Mouse (Mus musculus) T-helper 17 cell (primary cell): ENCODE results near the gene Klf5.

Source experiments
- in situ Hi-C, 2 experiments: fragments of 300-600 bp; cut with MboI, MseI; formaldehyde crosslinking; loops; 1 replicate in 1 of 2; 2 replicates in 1 of 2; pipeline ENCODE4 v1.15.1; 2025; ENCODE audit warnings: high pct_unique_total_duplicates in 2 of 2

Klf5 gene

DNA sequence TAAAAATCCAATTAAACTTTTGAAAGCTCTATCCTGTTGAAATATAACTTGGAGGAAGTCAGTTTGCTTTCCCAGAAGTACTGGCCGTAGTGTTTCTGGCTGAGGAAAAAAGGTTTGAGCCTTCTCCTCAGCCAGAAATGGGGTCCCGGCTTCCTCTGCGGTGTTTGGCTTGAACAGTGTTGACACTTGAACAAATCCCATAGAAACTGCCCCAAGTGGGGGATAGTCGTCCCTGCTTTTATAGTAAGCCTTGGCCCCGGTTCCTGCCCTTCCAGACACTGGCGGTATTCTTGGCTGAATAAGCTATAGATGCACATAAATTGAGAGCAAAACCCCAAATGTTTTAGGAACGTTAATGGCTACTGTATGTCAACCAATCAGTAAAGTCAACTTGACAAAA is 11.9 kb downstream of the Klf5 start:
- in situ Hi-C loops = no loop called here

DNA sequence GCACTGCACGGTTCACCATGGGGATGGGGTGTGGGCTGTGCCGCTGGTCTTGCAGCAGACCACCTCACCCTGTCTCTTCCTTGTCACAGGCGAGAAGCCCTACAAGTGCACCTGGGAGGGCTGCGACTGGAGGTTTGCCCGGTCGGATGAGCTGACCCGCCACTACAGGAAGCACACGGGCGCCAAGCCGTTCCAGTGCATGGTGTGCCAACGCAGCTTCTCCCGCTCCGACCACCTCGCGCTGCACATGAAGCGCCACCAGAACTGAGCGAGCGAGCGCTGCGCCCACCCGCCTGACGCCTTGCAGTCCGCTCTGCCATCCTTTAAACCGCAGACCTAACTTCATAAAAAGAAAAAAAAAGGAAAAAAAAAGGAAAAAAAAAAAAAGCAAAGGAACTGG is 14.6 kb downstream of the Klf5 start:
- in situ Hi-C loops = no loop called here

DNA sequence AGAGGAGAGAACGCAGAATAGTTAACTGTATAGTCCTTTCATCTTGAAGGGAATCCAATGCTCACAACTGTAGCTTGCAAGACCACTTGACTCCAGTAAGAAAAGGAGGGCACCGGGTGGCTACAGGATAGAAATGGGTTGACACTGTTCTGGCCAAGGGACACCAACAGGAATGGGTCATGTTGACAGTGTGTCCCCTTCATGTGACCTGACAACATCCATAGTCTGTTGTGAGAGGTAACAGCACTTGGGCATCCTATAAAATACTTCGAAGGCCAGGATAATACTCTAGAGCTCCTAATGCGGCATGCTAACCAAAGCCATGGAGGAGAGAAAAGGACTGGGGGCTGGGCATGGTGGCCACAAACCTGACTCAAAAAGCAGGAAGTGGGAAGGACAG is 17.8 kb downstream of the Klf5 start:
- in situ Hi-C loops = no loop called here

DNA sequence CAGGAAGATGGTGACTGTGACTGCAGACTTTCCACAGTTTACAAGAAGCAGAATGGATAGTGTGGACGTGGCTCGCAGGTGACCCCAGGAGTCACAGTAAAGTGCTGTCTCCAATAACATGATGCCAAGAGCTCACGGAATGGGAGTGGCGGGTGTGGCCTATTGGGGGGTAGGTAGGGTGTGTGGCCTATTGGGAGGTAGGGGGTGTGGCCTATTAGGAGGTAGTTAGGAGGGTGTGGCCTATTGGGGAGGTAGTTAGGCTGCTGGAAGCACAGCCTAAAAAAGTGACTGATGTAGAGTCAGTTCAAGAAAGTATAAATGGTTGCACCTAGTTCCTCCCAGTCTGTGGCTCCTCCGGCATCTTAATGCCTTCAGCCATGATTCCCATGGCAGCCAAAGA is 22.2 kb downstream of the Klf5 start:
- in situ Hi-C loops = no loop called here

DNA sequence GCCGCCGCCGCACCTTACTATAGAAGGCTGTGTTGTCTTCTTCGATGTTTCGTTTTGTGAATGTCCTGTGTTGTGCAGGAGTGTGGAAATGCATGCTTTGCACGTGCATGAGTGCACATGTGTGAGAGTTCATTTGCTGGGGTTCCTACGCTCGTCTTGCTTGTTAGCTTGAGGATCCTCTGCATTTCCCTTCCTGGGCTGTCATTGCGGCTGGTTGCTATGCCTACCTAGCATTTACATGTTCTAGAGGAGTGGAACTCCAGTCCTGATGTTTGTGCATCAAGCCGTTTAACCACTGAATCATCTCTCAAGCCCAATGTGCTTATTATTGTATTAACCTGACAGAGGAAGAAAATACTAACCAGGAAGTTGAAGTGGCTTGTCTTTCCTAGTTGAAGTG is 24.9 kb downstream of the Klf5 start:
- in situ Hi-C loops = no loop called here

DNA sequence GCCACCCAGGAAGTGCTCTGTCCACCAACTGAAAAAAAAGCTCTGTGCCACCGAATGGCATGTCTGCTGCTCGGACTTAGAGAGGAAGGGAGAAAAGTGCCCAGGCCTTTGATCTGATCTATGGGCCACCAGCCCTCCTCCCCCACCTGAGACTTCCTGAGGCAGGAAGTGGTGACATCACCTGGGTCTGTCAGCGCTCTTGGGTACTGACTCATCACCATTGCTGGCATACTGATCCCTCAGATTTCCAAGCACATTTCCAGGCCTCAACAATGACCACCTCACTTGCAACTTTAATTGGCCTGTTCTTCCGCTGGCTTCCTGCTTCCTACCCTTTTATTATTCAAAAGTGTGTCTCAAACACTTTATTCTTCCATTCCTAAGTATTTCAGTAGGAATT is 26.0 kb downstream of the Klf5 start:
- in situ Hi-C loops = no loop called here

DNA sequence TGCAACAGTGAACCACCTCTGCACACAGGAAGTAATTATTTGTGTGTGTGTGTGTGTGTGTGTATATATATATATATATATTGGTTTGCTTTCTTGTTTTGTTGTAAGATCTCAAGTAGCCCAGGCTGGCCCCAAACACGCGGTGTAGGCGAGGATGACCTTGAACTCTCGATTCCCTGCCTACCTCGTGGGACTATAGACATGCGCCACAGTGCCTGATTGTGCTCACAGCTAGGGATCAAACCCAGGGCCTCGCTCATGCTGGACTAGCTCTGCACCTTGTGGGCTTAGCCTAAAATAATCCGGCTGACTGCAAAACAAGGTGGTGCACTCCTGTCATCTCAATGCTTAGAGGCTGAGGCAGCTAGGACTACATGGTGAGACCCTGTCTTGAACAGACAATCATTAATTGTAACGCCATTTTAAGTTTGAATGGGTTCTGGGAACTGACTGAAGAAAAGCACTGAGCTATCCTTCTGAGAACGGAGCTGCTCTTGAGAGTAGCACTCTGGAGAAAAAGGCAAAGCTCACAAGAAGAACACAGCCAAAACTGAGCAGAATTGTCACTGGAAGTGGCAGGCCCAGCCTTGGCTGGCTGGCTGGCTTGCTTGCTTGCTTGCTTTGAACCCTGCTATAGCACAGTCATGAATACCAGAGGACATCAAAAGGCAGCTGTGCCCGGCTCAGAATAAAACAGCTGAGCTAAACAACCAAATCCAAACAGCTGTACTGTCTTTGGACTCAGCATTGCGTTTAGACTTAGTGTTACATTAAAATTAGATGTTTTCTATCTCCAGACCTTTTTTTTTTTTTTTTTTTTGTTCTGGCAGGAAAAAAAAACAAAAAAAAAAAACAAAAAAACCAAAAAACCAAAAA is 27.3 kb downstream of the Klf5 start:
- in situ Hi-C loops = loop anchor here in 1 of 2 experiments (25.0 kb wide), 1 partner anchor 1111 kb away; no protein-coding TSS in a partner anchor

DNA sequence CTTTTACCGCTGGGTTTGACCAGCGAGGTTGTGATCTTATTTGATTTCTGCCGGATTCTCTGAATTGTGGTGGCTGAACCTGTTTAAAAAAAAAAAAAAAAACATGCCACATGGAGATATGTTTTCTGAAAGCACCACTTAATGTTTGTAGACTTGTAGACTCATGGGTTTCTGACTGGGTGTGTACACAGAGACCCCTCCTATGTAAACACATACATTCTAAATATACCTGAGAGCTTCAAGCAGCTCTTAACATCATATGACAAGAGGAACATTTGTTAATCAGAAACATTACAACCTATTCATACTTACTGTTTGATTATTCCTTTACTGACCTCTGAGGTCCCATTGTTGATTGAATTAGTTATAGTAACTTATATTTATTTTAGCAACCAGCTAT is 38.1 kb downstream of the Klf5 start:
- in situ Hi-C loops = loop anchor here in 1 of 2 experiments (25.0 kb wide), 1 partner anchor 1101 kb away; no protein-coding TSS in a partner anchor

DNA sequence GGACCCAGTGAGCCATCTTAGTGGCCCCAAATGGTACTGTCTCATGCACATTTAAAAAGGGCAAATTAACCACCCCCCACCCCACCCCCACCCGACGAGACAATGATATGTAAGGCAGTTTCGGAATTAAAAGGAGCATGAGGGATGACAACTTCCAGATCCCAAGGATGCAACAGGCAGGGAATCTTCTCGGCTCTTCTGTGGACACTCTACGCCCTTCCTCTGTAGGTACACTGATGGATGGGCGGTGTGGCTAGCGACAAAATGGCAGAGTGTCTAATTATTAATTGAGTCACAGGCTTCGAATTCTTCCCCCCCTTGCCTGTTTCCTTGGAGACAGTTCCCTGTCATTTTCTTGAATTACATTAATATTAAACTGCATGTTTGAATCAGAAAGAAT is 40.5 kb downstream of the Klf5 start:
- in situ Hi-C loops = loop anchor here in 1 of 2 experiments (25.0 kb wide), 1 partner anchor 1098 kb away; no protein-coding TSS in a partner anchor

DNA sequence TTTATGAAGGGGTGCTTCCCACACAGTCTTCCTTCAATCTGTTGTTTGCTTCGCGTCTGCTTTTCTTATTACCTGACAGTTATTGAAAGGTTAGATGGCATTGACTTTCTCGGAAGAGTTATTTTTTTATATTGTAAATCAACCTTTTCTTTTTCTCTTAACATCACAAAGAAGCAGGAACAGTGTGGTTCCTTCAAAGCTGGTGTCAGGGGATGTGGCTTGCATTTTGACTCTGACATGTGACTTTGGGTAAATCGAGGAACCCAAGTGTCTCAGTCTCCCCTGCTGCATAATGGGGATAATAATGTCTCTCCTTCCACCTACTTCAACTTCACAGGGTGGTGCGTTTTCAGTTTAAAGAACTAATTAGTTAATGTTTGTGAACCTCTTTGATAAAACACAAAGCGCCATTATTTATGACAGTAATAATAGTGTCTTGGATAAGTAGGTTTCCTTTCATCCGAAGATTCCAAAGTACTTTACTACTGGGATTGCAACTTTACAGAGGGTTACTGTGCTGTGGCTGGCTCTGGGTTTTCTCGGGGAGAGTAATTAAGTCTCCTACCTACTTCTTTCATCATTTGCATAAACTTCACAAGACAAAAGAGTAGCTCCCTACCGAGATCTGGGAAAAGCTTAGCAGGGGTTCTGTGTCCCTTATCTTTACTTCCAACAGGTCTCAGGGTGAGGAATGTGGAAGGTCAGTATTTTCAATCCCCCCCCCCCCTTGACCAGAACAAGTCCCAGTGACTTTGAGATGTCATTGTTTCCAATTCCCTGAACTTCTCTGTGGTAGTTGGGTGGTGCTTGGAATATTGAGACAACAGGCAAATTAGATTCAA is 41.4 kb downstream of the Klf5 start:
- in situ Hi-C loops = loop anchor here in 1 of 2 experiments (25.0 kb wide), 1 partner anchor 1097 kb away; no protein-coding TSS in a partner anchor

DNA sequence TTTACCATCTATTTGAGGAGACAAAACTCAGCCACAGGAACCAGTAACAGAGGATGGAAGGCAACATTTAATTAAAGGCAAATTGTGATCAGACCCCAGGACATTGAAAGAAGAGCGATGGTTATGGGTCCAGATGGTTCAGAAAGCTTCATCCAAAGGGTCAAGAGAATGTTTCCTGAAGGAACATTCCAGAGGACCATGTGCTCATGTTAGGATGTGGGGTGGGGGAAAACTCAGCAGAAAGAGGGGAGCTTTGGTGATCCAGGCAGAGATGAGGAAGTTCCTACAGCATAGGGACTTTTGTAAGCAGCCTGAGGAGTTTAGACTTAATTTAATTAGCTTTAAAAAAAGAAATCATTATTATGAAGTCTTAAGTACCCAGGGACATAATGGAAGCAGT is 42.2 kb downstream of the Klf5 start:
- in situ Hi-C loops = loop anchor here in 1 of 2 experiments (25.0 kb wide), 1 partner anchor 1097 kb away; no protein-coding TSS in a partner anchor

DNA sequence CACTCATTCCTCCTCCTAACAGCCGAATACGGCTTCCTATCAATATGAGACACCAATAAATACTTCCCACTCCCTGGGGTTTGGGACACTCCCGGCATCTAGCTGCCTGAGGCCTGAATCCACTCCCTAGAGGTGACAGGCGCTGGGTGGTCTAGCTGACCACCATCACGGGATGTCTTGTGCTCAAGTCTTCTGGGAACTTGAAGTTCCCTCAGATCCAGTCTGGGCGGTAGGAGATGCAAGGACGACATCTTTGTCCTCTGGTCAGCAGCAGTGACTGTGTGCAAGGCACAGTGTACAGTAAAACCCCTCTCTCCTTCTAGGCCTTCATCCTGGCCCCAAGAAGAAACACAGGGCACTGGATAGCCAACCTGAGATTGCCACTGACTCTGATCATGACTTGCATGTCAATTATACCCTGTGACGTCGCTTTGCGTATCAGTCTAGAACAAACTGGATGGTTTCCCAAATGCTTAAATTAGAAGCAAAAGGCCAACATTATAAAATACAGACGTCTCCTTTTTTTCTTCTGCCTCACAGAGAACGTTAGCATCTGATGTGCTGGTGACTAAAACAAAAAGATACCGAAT is 49.8 kb downstream of the Klf5 start:
- in situ Hi-C loops = loop anchor here in 1 of 2 experiments (25.0 kb wide), 1 partner anchor 1089 kb away; no protein-coding TSS in a partner anchor

DNA sequence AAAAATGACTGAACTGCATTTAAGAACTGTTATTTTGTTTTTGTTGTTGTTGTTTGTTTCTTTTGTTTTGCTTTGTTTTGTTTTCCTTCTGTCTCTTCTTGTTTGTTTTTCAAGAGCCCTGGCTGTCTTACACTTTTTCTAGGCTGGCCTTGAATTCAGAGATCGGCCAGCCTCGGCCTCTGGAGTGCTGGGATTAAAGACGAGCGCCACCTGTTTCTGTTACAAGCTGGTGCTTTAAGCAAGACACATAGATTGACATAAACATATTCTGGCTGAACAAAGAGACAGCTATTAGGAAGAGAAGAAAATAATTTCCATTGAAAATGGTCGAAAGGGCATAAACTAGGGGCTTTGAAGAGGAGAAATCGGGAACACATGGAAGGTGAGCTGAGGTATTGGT is 51.1 kb downstream of the Klf5 start:
- in situ Hi-C loops = loop anchor here in 1 of 2 experiments (25.0 kb wide), 1 partner anchor 1088 kb away; no protein-coding TSS in a partner anchor

DNA sequence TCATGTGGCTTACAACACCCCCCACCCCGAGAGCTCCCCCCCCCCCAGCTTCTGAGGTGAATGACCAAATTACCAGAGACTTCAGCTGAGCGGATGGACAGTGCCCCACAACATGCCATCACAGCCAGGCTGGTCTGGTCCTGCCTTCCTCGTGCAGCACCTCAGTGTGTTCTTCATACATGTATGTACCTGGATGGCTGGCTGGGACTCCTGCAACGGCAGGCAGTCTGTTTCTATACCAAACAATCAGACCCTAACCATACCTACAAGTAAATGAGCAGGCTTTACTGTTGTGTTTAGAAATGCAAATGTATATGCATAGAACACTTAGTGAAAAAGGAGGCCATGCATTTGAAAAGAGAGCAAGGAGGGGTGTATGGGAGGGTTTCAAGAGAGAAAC is 54.5 kb downstream of the Klf5 start:
- in situ Hi-C loops = no loop called here

DNA sequence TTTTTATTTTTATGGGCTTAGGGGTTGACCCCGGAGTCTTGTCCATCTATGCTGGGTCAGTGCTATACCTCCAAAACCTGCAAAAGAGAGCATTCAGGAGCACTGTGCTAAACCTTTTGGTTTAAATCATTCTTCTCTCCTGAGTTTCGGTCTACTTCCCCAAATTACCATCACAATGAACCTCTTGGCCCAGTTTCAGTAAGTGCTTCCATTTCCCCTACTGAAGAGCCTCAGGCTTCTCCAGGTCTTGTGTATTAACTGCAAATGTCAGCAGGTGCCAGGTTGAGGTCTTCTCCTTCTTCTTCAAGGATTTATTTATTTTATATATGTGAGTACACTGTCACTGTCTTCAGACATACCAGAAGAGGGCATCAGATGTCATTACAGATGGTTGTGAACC is 55.6 kb downstream of the Klf5 start:
- in situ Hi-C loops = no loop called here

DNA sequence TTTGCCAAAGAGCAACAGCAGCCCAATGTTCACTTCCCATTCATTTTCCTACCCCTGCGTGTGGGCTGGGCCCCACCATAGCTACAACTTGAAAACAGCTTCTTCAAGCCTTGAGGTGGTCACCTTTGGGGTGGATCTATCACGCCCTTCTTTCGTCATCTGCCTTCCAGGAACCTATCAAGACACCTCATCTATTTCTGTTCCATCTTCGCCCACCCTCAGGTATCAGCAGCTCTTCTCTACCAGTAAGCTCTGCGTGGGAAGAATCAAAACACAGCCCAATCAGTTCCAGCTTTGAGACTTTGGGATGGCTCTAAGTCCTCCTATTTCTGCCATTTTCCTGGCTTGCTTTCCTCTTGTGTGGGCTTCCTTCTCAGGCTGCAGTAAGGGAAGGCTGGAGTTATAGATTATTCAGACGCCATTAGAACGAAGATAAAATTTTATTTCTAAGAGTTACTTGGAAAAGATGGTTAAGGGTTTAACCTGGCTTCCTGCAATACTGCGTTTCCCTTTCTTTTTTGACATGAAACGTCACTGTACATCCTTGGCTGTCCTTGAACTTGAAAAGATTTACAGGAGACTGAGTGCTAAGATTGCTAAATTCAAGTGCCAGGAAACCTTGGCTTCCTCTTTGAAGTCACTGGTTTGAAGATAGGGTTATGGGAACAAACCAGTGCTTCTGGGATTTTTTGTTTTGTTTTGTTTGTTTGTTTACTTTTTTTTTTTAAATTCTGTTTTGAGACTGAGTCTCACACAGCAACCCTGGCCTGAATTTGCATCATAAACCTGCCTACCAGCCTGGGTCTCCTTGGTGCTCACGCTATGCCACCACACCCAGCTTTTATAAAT is 56.5 kb downstream of the Klf5 start:
- in situ Hi-C loops = no loop called here

DNA sequence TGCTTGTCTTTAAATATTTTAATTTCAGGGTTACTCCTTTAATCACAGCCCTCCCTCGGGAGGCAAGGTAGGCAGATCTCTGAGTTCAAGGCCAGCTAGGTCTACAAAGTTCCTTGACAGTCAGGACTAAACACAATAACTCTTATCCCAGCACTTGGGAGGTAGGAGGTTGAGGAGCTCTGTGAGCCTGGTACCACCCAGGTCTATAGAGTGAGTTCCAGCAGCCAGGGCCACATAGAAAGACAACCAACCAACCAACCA is 57.0 kb downstream of the Klf5 start:
- in situ Hi-C loops = no loop called here

DNA sequence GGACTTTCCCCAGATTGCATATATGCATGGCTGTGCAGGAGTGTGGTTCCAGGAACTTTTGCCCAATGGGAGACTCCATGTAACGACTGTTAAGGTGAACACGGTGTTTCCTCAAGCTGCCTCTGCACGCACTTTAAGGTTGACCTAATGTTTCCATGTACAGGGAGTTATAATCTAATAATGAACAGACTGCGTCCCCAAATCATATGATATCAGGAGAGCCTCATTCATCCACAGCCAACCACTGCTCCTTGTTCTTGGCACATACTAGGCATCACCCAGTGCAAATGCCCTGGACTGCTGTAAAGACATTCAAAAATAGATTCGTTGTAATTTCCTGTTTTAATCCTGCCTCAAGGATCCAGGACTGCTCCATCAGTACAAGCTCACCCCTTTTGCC is 64.5 kb downstream of the Klf5 start:
- in situ Hi-C loops = no loop called here

DNA sequence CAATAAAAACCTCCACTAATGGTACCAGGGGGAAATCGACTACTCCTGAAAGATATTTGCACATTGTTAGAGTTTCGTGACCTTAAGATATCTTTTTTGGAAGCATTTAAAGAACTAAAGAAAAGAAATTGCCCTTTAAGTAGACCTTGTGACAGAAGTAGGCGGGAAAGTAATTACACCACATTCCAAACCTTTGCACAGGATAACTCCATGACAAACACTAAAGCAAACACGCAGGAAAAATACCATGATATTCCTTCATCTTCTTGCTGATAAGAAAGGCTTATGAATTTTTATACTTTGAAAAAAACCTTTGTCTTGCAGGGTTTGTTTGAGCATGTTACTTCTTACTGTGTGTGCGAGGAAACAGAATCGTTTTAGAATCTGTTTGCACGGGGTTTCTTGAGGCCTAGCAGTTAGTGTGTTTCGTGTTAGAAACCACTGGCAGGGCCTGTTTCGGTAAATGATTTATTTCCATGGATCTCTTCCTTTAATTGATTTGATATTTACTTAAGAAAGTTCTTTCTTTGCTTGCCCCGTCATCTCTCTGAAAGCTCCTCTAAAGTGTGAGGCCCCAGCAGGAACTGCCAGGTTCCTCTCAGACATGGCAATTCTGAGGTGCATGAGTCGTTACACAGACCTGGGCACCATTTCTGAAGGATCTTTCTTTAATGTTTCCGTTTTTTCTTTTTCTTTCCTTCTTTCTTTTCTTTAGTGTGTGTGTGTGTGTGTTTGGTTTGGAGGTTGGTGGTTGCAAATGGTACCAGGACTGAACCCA is 65.7 kb downstream of the Klf5 start:
- in situ Hi-C loops = no loop called here
